Mouse (Mus musculus) liver, embryonic 14.5 days (tissue): ENCODE data around the gene Fads3.

ENCODE experiments used
- CTCF ChIP-seq: IDR thresholded peaks from 2 replicates; pipeline ENCODE4 v1.5.1; 2016; ENCODE audit warnings: antibody characterized with exemption, low read depth, control low read depth
- EP300 ChIP-seq: IDR thresholded peaks from 2 replicates; pipeline ENCODE4 v1.6.1; 2016; ENCODE audit warnings: antibody characterized with exemption, low read depth

DNA sequence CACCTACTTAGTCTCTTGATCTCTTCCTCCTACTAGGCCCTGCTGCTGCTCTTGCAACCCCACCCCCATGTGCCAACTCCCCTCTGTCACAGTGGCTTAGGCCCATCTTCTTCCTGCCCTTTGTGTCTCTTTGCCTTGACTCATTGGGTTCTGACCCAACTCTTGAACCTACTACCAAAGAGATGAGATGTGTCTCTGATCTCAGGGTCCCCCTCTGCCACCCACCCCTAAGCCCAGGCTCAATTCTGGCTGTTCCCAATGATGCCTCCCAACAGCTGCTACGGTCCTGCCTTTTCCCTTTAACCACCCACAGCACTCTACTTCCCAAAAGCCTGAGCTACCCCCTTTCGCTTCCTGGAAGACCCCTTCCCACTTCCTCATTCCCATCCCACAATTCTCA, 19.4 kb upstream of the Fads3 start:
- TF ChIP-seq EP300, result no peak
- no peak for TF ChIP-seq CTCF
